Mouse (Mus musculus) CH12.LX (cell line): ENCODE results near the gene Mpped1. TPM values are rescaled to one million over a fixed set of nuclear protein-coding genes. Genes with fewer than 3 reads are reported as not detected.

ENCODE experiments used
- DNase-seq: peaks from one replicate; pipeline ENCODE4 v3.0.0-alpha.2; 2013; ENCODE audit errors: extremely low read depth
- H3K27ac ChIP-seq: 2 replicates; pipeline ENCODE4 v1.5.1; 2012; ENCODE audit warnings: low read depth, mild to moderate bottlenecking, control low read depth, moderate library complexity; ENCODE audit not compliant: insufficient read depth
- H3K27me3 ChIP-seq: replicated peaks from 2 replicates; pipeline ENCODE3; 2012; ENCODE audit warnings: inconsistent platforms
- H3K36me3 ChIP-seq, 2 experiments: replicated peaks in 1 of 2; 2 replicates each; pipeline versions ENCODE3 to v1.6.1; 2012; ENCODE audit warnings: inconsistent platforms in 1 of 2, low read length in 1 of 2, mild to moderate bottlenecking in 1 of 2, mixed read lengths in 1 of 2, moderate library complexity in 1 of 2; ENCODE audit not compliant: control insufficient read depth in 1 of 2, insufficient read depth in 1 of 2
- H3K4me1 ChIP-seq, 2 experiments: 2 replicates each; pipeline ENCODE4 v1.6.1; 2012; ENCODE audit warnings: inconsistent platforms in 1 of 2, moderate library complexity in 1 of 2; ENCODE audit not compliant: insufficient read depth in 2 of 2, control insufficient read depth in 1 of 2
- H3K4me2 ChIP-seq: 2 replicates; pipeline ENCODE4 v1.6.1; 2012; ENCODE audit warnings: low read depth, mild to moderate bottlenecking, control low read depth; ENCODE audit not compliant: poor library complexity, insufficient read depth, severe bottlenecking
- H3K4me3 ChIP-seq, 3 experiments: fragments of 150-350 bp in 1 of 3; sonication (generic) in 1 of 3; replicated peaks in 1 of 3; 2 replicates each; pipeline versions ENCODE3 to v1.5.1; 2011 to 2012; ENCODE audit warnings: low read depth in 2 of 3, low read length in 2 of 3, mild to moderate bottlenecking in 2 of 3, moderate library complexity in 2 of 3, control low read depth in 1 of 3, improper control_type of control experiment in 1 of 3, inconsistent platforms in 1 of 3, mixed read lengths in 1 of 3; ENCODE audit not compliant: poor library complexity in 1 of 3
- H3K79me2 ChIP-seq: replicated peaks from 2 replicates; pipeline ENCODE4 v1.6.1; 2012; ENCODE audit warnings: mild to moderate bottlenecking, moderate library complexity; ENCODE audit not compliant: control insufficient read depth, poor library complexity, insufficient read depth, severe bottlenecking; ENCODE audit errors: extremely low read depth
- H3K9ac ChIP-seq: 2 replicates; pipeline ENCODE4 v1.6.1; 2012; ENCODE audit warnings: low read depth, mild to moderate bottlenecking, control low read depth, moderate library complexity; ENCODE audit not compliant: insufficient read depth
- H3K9me3 ChIP-seq: replicated peaks from 2 replicates; pipeline ENCODE3; 2012; ENCODE audit warnings: low read length, inconsistent platforms, mixed read lengths
- BHLHE40 ChIP-seq: IDR thresholded peaks from 2 replicates; pipeline ENCODE4 v1.6.1; 2011; ENCODE audit warnings: mild to moderate bottlenecking, low read depth, low read length, improper control_type of control experiment
- CHD1 ChIP-seq: IDR thresholded peaks from 2 replicates; pipeline ENCODE4 v1.6.1; 2012; ENCODE audit warnings: low read depth, low read length, improper control_type of control experiment, inconsistent platforms
- CHD2 ChIP-seq: IDR thresholded peaks from 2 replicates; pipeline ENCODE4 v1.6.1; 2011; ENCODE audit warnings: low read length, improper control_type of control experiment
- ELF1 ChIP-seq: IDR thresholded peaks from 2 replicates; pipeline ENCODE4 v1.6.1; 2014; ENCODE audit warnings: low read depth, mild to moderate bottlenecking, inconsistent platforms, low read length, improper control_type of control experiment
- ETS1 ChIP-seq: conservative IDR thresholded peaks from 2 replicates; pipeline ENCODE4 v1.6.1; 2012; ENCODE audit warnings: low read depth, mild to moderate bottlenecking, inconsistent platforms, low read length, improper control_type of control experiment, moderate library complexity
- GABPA ChIP-seq: IDR thresholded peaks from 2 replicates; pipeline ENCODE4 v1.6.1; 2012; ENCODE audit warnings: low read depth, low read length, improper control_type of control experiment, inconsistent platforms; ENCODE audit not compliant: insufficient replicate concordance
- HCFC1 ChIP-seq: IDR thresholded peaks from 2 replicates; pipeline ENCODE4 v1.6.1; 2012; ENCODE audit warnings: low read depth, mild to moderate bottlenecking, inconsistent platforms, low read length, improper control_type of control experiment
- IRF4 ChIP-seq: IDR thresholded peaks from 2 replicates; pipeline ENCODE4 v1.6.1; 2014; ENCODE audit warnings: low read depth, mild to moderate bottlenecking, inconsistent platforms, low read length, improper control_type of control experiment
- JUN ChIP-seq: IDR thresholded peaks from 2 replicates; pipeline ENCODE4 v1.6.1; 2011; ENCODE audit warnings: low read depth, mild to moderate bottlenecking, low read length, improper control_type of control experiment, moderate library complexity; ENCODE audit not compliant: insufficient read depth
- JUND ChIP-seq: conservative IDR thresholded peaks from 2 replicates; pipeline ENCODE4 v1.6.1; 2011; ENCODE audit warnings: low read depth, low read length, improper control_type of control experiment
- MAZ ChIP-seq: IDR thresholded peaks from 2 replicates; pipeline ENCODE4 v1.6.1; 2012; ENCODE audit warnings: low read depth, mild to moderate bottlenecking, inconsistent platforms, low read length, improper control_type of control experiment, moderate library complexity
- MXI1 ChIP-seq: IDR thresholded peaks from 2 replicates; pipeline ENCODE4 v1.6.1; 2011; ENCODE audit warnings: mild to moderate bottlenecking, low read depth, low read length, improper control_type of control experiment
- NELFE ChIP-seq: IDR thresholded peaks from 2 replicates; pipeline ENCODE4 v1.6.1; 2011; ENCODE audit warnings: low read depth, low read length, improper control_type of control experiment
- PAX5 ChIP-seq: IDR thresholded peaks from 2 replicates; pipeline ENCODE4 v1.6.1; 2012; ENCODE audit warnings: low read length, inconsistent platforms, mixed read lengths
- SIN3A ChIP-seq: IDR thresholded peaks from 2 replicates; pipeline ENCODE4 v1.6.1; 2012; ENCODE audit warnings: low read length, improper control_type of control experiment, inconsistent platforms
- SMC3 ChIP-seq: IDR thresholded peaks from 2 replicates; pipeline ENCODE4 v1.6.1; 2011; ENCODE audit warnings: low read depth, low read length, improper control_type of control experiment
- TCF12 ChIP-seq: IDR thresholded peaks from 2 replicates; pipeline ENCODE4 v1.6.1; 2014; ENCODE audit warnings: low read depth, mild to moderate bottlenecking, inconsistent platforms, low read length, improper control_type of control experiment
- ZMIZ1 ChIP-seq: IDR thresholded peaks from 2 replicates; pipeline ENCODE4 v1.6.1; 2012; ENCODE audit warnings: low read depth, mild to moderate bottlenecking, inconsistent platforms, low read length, improper control_type of control experiment
- ZNF384 ChIP-seq: IDR thresholded peaks from 2 replicates; pipeline ENCODE4 v1.6.1; 2012; ENCODE audit warnings: low read depth, low read length, improper control_type of control experiment, inconsistent platforms
- dilution Hi-C: fragments of 300-500 bp; cut with MboI; formaldehyde crosslinking; loops from 2 replicates; pipeline ENCODE4 v1.14.3; 2020; ENCODE audit warnings: low sequenced_read_pairs; ENCODE audit not compliant: extremely low pct_unique_long_range_greater_than_20kb, extremely low pct_ligation_motif_present
- in situ Hi-C: fragments of 300-500 bp; cut with MboI; formaldehyde crosslinking; loops from 3 replicates; pipeline ENCODE4 v1.14.3; 2019; ENCODE audit warnings: low sequenced_read_pairs, low pct_ligation_motif_present, low pct_unique_long_range_greater_than_20kb, mixed read lengths
- polyA plus RNA-seq: library from polyadenylated mRNA; unstranded; fragments of >175 nt; gene quantifications from 2 replicates; pipeline ENCODE4 v1.2.1, GENCODE M21; 2012; ENCODE audit warnings: low read depth; ENCODE audit not compliant: insufficient read length
- total RNA-seq, 2 experiments: library from RNA; depleted of rRNA; stranded (reverse); fragments of 300-350 nt in 1 of 2; fragments of >200 nt in 1 of 2; gene quantifications; 2 replicates each; pipeline ENCODE4 v1.2.3; 2012 to 2014

Mpped1 gene
- total and polyA plus RNA-seq, 3 experiments: 0.07 to 0.42 TPM; not detected in 1

DNA sequence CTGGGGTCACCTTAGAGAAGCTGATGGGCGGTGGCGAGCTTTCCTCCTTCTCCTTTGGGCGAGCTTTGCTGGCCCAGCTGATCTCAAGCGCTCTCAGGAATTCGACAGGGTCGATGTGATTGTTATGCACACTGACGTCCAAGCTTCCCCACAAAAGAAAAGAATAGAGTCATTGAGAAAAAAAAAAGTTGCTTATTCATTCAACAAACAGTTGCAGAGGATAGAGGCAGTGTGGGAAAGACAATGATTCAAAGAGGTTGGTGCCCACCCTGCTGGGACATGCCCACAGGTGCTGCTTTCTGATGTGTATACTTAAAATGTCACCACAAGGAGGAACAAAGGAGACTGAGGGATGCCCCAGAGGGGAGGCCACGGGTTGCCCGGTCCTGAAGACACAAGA, 116.7 kb downstream of the Mpped1 start:
- in situ Hi-C loops: no loop called here
- Histone ChIP-seq H3K9me3 (no peaks in the 10 kb centered on the region), H3K36me3 (no peaks in the 10 kb centered on the region), H3K4me1 (no peaks in the 10 kb centered on the region), H3K4me3 (no peak overlapping the region), H3K9ac (no peak overlapping the region), H3K4me2 (no peak overlapping the region), H3K79me2 (no peaks in the 10 kb centered on the region), H3K27ac (no peak overlapping the region), H3K27me3 (peaks cover 89% of the 10 kb centered on the region)
- dilution Hi-C loops: no loop called here
- DNase-seq: no peak
- TF ChIP-seq HCFC1 (no peak), MXI1 (no peak), IRF4 (no peak), PAX5 (no peak), JUN (no peak), MAZ (no peak), GABPA (no peak), TCF12 (no peak), SMC3 (no peak), ETS1 (no peak), JUND (no peak), BHLHE40 (no peak), ZMIZ1 (no peak), CHD1 (no peak), SIN3A (no peak)

DNA sequence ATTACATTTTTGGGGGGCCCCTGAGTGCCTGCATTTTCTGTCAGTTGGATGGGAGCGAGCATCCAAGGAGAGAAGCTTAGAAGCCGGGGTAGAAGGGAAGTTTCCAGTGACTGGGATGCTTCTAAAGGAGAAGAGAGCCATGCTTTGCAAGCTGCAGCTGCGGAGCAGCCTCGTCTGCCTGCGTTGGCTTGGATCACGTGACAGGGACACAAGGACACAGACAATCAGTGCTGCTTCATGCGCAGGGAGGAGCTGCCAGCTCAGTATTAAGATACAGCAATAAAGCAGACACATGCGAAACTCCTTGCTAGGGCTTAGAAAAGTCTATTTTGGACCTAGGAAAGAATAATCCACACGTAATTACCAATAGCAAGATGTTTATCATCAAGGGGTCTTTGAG, 118.0 kb downstream of the Mpped1 start:
- Histone ChIP-seq H3K79me2 (no peaks in the 10 kb centered on the region), H3K36me3 (no peaks in the 10 kb centered on the region), H3K4me1 (no peaks in the 10 kb centered on the region), H3K9me3 (no peaks in the 10 kb centered on the region), H3K9ac (no peak overlapping the region), H3K27ac (no peak overlapping the region), H3K4me2 (no peak overlapping the region), H3K4me3 (no peak overlapping the region), H3K27me3 (peaks cover 85% of the 10 kb centered on the region)
- dilution Hi-C loops: no loop called here
- no peak for TF ChIP-seq GABPA
- TF ChIP-seq MXI1: no peak
- no peak for TF ChIP-seq NELFE
- TF ChIP-seq ELF1: no peak
- no peak for TF ChIP-seq ZNF384
- TF ChIP-seq CHD2: no peak
- in situ Hi-C loops: no loop called here
- DNase-seq: no peak
